Mouse (Mus musculus): ENCODE results near the gene Ube2n. TPM values are rescaled to one million over a fixed set of nuclear protein-coding genes. Genes with fewer than 3 reads are reported as not detected.

Ube2n gene
- polyA plus RNA-seq, 1 experiment: 301 TPM

DNA sequence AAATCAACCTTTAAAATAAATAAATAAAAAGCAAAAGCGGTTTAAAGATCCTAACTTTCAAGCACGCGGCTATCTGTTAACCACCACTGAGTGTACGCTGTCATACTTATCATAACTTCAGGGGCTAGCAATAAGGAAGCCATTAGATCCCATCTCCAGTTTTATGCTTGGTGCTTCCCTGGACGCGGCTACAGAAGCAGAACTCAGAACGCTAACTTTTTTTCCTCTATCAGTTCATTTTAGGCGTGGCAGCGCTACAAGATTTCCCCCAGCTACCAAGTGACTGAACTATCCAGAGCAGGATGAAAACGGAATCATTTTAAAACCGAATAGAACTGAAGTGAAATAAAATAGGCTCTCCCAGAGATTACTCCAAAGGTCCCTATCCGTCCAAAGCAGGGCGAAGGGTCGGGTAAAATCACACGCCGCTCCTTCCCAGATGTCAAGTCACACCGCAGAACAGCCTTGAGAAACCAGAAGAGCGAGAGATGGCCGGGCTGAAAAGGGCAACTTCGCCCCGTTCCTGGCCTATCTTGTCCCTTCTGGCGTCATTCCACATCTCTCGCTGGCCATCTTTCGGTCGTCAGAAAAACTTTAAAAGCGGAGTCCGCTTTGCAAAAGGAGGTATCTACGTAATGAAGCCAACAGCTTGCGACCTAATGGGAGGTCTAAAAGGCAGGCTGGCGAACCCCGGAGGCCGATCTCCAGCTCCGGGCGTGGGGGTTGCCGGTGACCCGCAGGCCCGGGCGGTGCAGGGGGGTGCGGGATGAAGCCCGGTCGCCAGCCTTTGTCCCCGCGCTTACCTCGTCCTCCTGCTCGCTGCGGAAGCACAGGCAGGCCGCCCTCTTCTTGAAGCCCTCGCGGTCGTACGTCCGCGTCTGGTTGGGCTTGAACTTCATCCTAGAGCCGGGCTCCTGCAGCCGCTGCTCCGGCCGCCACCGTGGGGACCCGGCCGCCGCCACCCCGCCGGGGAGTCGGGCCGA, 48.2 kb downstream of the Ube2n start:
- H3K27ac ChIP-seq (ENCODE audit: insufficient read depth, low read length): no peak overlapping the region
- no peak for TF ChIP-seq CTCF (IDR thresholded peaks at IDR 0.05; ENCODE audit: low read depth, low read length)
- no peak for TF ChIP-seq EP300 (IDR thresholded peaks at IDR 0.05; ENCODE audit: insufficient read depth, low read depth, low read length)
- peak overlapping the region; percentile 76 for H3K4me3 ChIP-seq (ENCODE audit: low read depth, low read length)
- peaks cover 6% of the 10 kb centered on the region for H3K4me1 ChIP-seq (ENCODE audit: control insufficient read depth, insufficient read depth, low read length)
- H3K36me3 ChIP-seq (ENCODE audit: control insufficient read depth, insufficient read depth, low read length, poor library complexity, severe bottlenecking): peaks cover 14% of the 10 kb centered on the region
- no peaks in the 10 kb centered on the region for H3K27me3 ChIP-seq (ENCODE audit: control insufficient read depth, insufficient read depth, low read length, poor library complexity, severe bottlenecking)
- H3K9me3 ChIP-seq (replicated peaks; ENCODE audit: control insufficient read depth, insufficient read depth, low read length, poor library complexity, severe bottlenecking): no peaks in the 10 kb centered on the region
- peak overlapping the region; percentile 97 for H3K9ac ChIP-seq (ENCODE audit: low read depth, poor library complexity, severe bottlenecking)

DNA sequence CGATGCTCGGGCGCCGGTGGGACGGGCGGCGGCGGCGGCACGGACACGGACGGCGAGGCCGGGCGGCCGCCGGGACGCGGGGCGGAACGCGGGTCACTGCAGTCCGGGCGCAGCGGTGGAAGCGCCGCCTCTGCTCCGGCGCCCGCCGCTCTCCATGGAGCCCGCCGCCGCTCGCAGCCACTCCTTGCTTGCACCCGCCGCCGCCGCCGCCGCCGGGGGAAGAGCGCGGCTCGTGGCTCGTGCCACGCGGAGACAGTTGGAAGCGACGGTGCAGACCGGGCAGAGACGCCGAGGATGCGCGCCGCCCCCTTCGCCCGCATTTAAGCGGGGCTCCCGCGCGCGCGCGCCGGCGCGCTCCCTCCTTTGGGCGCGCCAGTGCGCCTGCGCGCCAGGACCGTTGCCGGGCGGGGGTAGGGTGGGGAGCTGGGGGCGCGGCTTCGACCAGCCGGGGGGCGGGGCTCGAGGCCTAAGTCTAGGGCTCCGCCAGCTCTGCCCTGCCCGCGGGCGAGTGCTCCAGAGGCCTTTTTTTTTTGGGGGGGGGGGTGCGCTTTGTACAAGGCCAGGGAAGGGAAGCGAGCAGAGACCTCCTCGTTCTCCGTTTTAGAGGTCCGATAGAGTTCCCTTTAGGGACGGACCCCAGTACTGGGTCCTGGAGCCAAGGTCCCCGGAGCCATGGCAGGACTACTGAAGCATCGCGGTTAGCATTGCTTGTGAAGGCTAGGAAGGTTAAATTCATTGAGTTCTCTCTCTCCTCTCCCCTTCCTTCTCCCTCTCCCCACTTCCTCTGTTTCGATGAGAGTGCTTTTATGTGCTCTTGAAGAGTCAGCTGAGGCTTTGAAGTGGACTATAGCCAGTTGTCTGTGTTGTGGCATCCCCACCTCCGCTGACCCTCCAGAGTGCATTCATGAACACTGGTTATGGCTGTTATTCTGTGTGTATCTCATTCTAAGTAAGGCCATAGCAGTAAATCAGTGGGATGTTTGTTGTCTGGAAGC, 49.2 kb downstream of the Ube2n start, which contains the start of gene Nudt4:
Gene Nudt4 (minus strand): TSS at position 296 of the 995 bp plus-strand sequence.
- Histone ChIP-seq H3K9me3 (replicated peaks; ENCODE audit: control insufficient read depth, insufficient read depth, low read length, poor library complexity, severe bottlenecking) (no peaks in the 10 kb centered on the region), H3K9ac (ENCODE audit: low read depth, poor library complexity, severe bottlenecking) (peak within 1 kb of the TSS; percentile 97), H3K27ac (ENCODE audit: insufficient read depth, low read length) (peak within 1 kb of the TSS; percentile 76), H3K36me3 (ENCODE audit: control insufficient read depth, insufficient read depth, low read length, poor library complexity, severe bottlenecking) (peaks cover 9% of the 10 kb centered on the region), H3K4me3 (ENCODE audit: low read depth, low read length) (peak within 1 kb of the TSS; percentile 76), H3K27me3 (ENCODE audit: control insufficient read depth, insufficient read depth, low read length, poor library complexity, severe bottlenecking) (no peaks in the 10 kb centered on the region), H3K4me1 (ENCODE audit: control insufficient read depth, insufficient read depth, low read length) (peaks cover 7% of the 10 kb centered on the region)
- TF ChIP-seq POLR2A (IDR thresholded peaks at IDR 0.05; ENCODE audit: insufficient read depth, low read length): peak; percentile 27
- TF ChIP-seq EP300 (IDR thresholded peaks at IDR 0.05; ENCODE audit: insufficient read depth, low read depth, low read length): no peak
- TF ChIP-seq CTCF (IDR thresholded peaks at IDR 0.05; ENCODE audit: low read depth, low read length): no peak

DNA sequence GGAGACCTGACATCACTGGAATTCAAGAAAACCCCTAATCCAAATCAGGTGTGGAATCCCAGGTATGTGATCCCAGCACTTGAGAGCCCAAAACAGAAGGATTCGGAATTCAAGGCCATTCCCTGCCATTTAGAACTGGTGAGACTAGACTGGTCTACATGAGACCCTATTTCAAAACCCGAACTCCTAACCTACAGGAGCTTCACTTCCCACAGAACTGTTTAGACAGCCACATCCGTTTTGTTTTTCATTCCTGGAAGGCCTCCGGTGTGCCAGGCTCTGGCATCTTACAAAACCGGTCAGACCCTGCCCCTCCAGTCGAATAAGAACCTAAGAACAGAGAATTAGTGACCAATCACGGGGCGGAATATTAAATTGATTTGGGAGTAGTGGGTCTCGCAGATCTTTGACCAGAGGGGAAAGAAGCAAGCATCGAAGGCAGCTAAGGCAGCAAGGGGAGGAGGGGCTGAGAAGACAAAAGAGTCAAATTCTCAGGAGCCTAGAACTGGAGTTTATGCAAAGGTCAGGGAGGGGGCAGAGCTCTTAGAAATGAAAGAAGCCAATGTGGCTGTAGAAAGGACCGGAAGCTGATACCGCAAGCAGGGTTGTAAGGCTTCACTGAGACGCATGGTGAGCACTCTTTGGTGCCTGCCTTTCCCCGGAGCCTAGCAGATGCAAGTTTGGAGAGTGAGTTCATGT, 50.4 kb downstream of the Ube2n start:
- peaks cover 5% of the 10 kb centered on the region for H3K4me1 ChIP-seq (ENCODE audit: control insufficient read depth, insufficient read depth, low read length)
- 0 out of 2 replicates have a peak overlapping the region, but pooled peaks have one; percentile 28 for H3K9ac ChIP-seq (ENCODE audit: low read depth, poor library complexity, severe bottlenecking)
- no peaks in the 10 kb centered on the region for H3K27me3 ChIP-seq (ENCODE audit: control insufficient read depth, insufficient read depth, low read length, poor library complexity, severe bottlenecking)
- TF ChIP-seq EP300 (IDR thresholded peaks at IDR 0.05; ENCODE audit: insufficient read depth, low read depth, low read length) (peak; percentile 67; the same call in 1 of the 2 replicates), CTCF (IDR thresholded peaks at IDR 0.05; ENCODE audit: low read depth, low read length) (no peak), POLR2A (IDR thresholded peaks at IDR 0.05; ENCODE audit: insufficient read depth, low read length) (no peak)
- H3K4me3 ChIP-seq (ENCODE audit: low read depth, low read length): no peak overlapping the region
- peak overlapping the region; percentile 91 for H3K27ac ChIP-seq (ENCODE audit: insufficient read depth, low read length)
- H3K9me3 ChIP-seq (replicated peaks; ENCODE audit: control insufficient read depth, insufficient read depth, low read length, poor library complexity, severe bottlenecking): no peaks in the 10 kb centered on the region
- peaks cover 3% of the 10 kb centered on the region; the same call in 1 of the 2 replicates for H3K36me3 ChIP-seq (ENCODE audit: control insufficient read depth, insufficient read depth, low read length, poor library complexity, severe bottlenecking)

DNA sequence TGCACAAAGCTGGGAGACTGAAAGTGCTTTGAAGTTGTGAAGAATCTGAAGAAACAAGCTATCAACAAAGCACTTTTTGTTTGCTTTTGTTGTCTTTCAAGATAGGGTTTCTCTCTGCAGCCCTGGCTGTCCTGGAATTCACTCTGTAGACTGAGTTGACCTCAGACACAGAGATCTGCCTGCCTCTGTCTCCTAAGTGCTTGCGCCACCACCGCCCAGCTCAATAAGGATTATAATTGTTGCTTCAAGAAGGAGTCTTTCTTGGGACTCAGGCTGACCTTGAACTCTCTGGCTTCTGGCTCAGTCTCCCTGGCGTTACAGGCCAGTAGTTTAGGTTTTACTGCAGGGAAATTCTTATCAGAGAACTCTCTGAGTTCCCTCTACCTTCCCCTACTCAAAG, 51.8 kb downstream of the Ube2n start:
- no peak overlapping the region for H3K4me3 ChIP-seq (ENCODE audit: low read depth, low read length)
- H3K27me3 ChIP-seq (ENCODE audit: control insufficient read depth, insufficient read depth, low read length, poor library complexity, severe bottlenecking): no peaks in the 10 kb centered on the region
- no peaks in the 10 kb centered on the region for H3K36me3 ChIP-seq (ENCODE audit: control insufficient read depth, insufficient read depth, low read length, poor library complexity, severe bottlenecking)
- H3K27ac ChIP-seq (ENCODE audit: insufficient read depth, low read length): peak overlapping the region; percentile 33; the same call in 1 of the 2 replicates
- TF ChIP-seq EP300 (IDR thresholded peaks at IDR 0.05; ENCODE audit: insufficient read depth, low read depth, low read length): no peak
- TF ChIP-seq POLR2A (IDR thresholded peaks at IDR 0.05; ENCODE audit: insufficient read depth, low read length): no peak
- no peak for TF ChIP-seq CTCF (IDR thresholded peaks at IDR 0.05; ENCODE audit: low read depth, low read length)
- no peak overlapping the region for H3K9ac ChIP-seq (ENCODE audit: low read depth, poor library complexity, severe bottlenecking)
- H3K9me3 ChIP-seq (replicated peaks; ENCODE audit: control insufficient read depth, insufficient read depth, low read length, poor library complexity, severe bottlenecking): no peaks in the 10 kb centered on the region
- peaks cover 5% of the 10 kb centered on the region for H3K4me1 ChIP-seq (ENCODE audit: control insufficient read depth, insufficient read depth, low read length)

DNA sequence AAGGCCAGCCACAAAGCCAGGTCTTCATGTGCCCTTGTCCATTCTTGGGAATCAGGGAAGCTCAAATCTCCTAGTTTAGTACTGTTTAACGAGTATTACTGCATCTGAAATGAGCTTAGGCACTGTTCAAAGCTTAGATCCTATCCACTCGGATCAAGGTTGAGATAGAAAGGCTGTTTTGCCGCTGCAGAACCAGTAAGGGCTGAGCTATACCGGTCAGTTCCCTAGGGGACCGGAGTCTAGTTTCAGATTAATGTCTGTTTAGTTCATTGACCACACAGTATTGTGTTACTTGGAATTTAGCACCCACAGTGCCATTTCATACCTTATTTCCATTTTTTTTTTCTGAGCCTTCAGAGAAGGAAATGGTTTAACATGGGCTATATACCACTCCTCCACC, 52.6 kb downstream of the Ube2n start:
- Histone ChIP-seq H3K9ac (ENCODE audit: low read depth, poor library complexity, severe bottlenecking) (no peak overlapping the region), H3K27me3 (ENCODE audit: control insufficient read depth, insufficient read depth, low read length, poor library complexity, severe bottlenecking) (no peaks in the 10 kb centered on the region), H3K27ac (ENCODE audit: insufficient read depth, low read length) (no peak overlapping the region), H3K36me3 (ENCODE audit: control insufficient read depth, insufficient read depth, low read length, poor library complexity, severe bottlenecking) (no peaks in the 10 kb centered on the region), H3K9me3 (replicated peaks; ENCODE audit: control insufficient read depth, insufficient read depth, low read length, poor library complexity, severe bottlenecking) (no peaks in the 10 kb centered on the region), H3K4me3 (ENCODE audit: low read depth, low read length) (no peak overlapping the region), H3K4me1 (ENCODE audit: control insufficient read depth, insufficient read depth, low read length) (peaks cover 5% of the 10 kb centered on the region)
- TF ChIP-seq POLR2A (IDR thresholded peaks at IDR 0.05; ENCODE audit: insufficient read depth, low read length) (no peak), CTCF (IDR thresholded peaks at IDR 0.05; ENCODE audit: low read depth, low read length) (no peak), EP300 (IDR thresholded peaks at IDR 0.05; ENCODE audit: insufficient read depth, low read depth, low read length) (no peak)

Measured in ES-Bruce4 (cell line).